Mouse (Mus musculus) embryonic facial prominence, embryonic 11.5 days (tissue): ENCODE measurements at regions not wholly inside any gene's neighbourhood (a gene's known extent, or its start where the extent isn't known, plus 50 kb on each side); places are given as distances from the start of the nearest gene placed in this dataset.

Experiments
- ATAC-seq: fragments of 200-750 bp; cut with Nextera tagmentation; replicated peaks from 2 replicates; pipeline ENCODE4 v1.8.0; 2017; ENCODE audit warnings: low read depth; ENCODE audit not compliant: insufficient number of reproducible peaks, low FRiP score, low TSS enrichment
- DNase-seq: peaks from one replicate; pipeline ENCODE4 v3.0.0-alpha.2; 2015; ENCODE audit warnings: low spot score
- H3K27ac ChIP-seq: fragments of 300-500 bp; sonication (generic); replicated peaks from 2 replicates; pipeline ENCODE4 v1.5.1; 2014; ENCODE audit warnings: mild to moderate bottlenecking, low read depth, low read length, control low read depth
- H3K27me3 ChIP-seq: fragments of 300-500 bp; sonication (generic); 2 replicates; pipeline ENCODE4 v1.6.1; 2014; ENCODE audit warnings: mild to moderate bottlenecking, low read length, moderate library complexity, mixed read lengths; ENCODE audit not compliant: control insufficient read depth, insufficient read depth
- H3K36me3 ChIP-seq: fragments of 300-500 bp; sonication (generic); replicated peaks from 2 replicates; pipeline ENCODE4 v1.6.1; 2014; ENCODE audit warnings: low read depth, mild to moderate bottlenecking, low read length, moderate library complexity, mixed read lengths; ENCODE audit not compliant: control insufficient read depth, insufficient read depth
- H3K4me1 ChIP-seq: fragments of 300-500 bp; sonication (generic); 2 replicates; pipeline ENCODE4 v1.6.1; 2014; ENCODE audit warnings: low read length, mixed read lengths; ENCODE audit not compliant: control insufficient read depth, insufficient read depth
- H3K4me2 ChIP-seq: fragments of 300-500 bp; sonication (generic); 2 replicates; pipeline ENCODE4 v1.6.1; 2014; ENCODE audit warnings: low read depth, mild to moderate bottlenecking, control low read depth, low read length, moderate library complexity
- H3K4me3 ChIP-seq: fragments of 300-500 bp; sonication (generic); 2 replicates; pipeline ENCODE4 v1.5.1; 2014; ENCODE audit warnings: low read depth, low read length, control low read depth
- H3K9ac ChIP-seq: fragments of 300-500 bp; sonication (generic); replicated peaks from 2 replicates; pipeline ENCODE4 v1.6.1; 2014; ENCODE audit warnings: mild to moderate bottlenecking, control low read depth, low read length
- H3K9me3 ChIP-seq: fragments of 300-500 bp; sonication (generic); replicated peaks from 2 replicates; pipeline ENCODE4 v1.6.1; 2016; ENCODE audit warnings: mild to moderate bottlenecking, low read length, inconsistent platforms, mixed read lengths; ENCODE audit not compliant: control insufficient read depth
- WGBS: fragments of 180-500 bp; shearing (Covaris S2); extraction: QIAGEN DNeasy Blood & Tissue Kit; methylation state at CpG from one replicate; pipeline ENCODE4 v1.1.7; 2014; 5-methylcytosine and 5-hydroxymethylcytosine counted together

DNA sequence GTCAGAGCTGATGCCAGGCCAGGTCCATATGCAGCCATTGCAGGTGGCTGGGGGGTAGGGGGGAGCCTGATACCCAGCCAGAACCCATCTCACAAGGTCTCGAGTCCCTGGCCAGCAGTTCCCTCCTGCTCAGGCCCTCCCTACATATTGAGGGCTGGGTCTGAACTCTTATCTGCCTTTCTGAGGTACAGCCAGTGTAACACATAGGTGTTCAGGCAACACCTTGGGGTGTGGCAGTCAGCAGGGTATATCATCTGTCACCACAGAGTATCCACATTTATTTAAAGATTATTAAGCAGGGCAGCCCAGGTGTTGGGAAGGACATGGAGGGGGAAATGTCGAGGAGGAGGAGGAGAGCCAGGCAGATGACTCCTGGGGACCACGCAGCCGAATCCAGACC, 145.2 kb upstream of the Lemd2 start:
- no peaks in the 10 kb centered on the region for H3K4me1 ChIP-seq
- H3K9me3 ChIP-seq = no peaks in the 10 kb centered on the region
- no peak overlapping the region for H3K4me3 ChIP-seq
- no peak overlapping the region for H3K27ac ChIP-seq
- H3K36me3 ChIP-seq = no peaks in the 10 kb centered on the region
- H3K9ac ChIP-seq = no peak overlapping the region
- no peaks in the 10 kb centered on the region for H3K27me3 ChIP-seq
- no peak overlapping the region for H3K4me2 ChIP-seq
- DNase-seq (no peak), ATAC-seq (no peak)
- WGBS = 87% methylated on average over 4 of the region's 4 CpGs

DNA sequence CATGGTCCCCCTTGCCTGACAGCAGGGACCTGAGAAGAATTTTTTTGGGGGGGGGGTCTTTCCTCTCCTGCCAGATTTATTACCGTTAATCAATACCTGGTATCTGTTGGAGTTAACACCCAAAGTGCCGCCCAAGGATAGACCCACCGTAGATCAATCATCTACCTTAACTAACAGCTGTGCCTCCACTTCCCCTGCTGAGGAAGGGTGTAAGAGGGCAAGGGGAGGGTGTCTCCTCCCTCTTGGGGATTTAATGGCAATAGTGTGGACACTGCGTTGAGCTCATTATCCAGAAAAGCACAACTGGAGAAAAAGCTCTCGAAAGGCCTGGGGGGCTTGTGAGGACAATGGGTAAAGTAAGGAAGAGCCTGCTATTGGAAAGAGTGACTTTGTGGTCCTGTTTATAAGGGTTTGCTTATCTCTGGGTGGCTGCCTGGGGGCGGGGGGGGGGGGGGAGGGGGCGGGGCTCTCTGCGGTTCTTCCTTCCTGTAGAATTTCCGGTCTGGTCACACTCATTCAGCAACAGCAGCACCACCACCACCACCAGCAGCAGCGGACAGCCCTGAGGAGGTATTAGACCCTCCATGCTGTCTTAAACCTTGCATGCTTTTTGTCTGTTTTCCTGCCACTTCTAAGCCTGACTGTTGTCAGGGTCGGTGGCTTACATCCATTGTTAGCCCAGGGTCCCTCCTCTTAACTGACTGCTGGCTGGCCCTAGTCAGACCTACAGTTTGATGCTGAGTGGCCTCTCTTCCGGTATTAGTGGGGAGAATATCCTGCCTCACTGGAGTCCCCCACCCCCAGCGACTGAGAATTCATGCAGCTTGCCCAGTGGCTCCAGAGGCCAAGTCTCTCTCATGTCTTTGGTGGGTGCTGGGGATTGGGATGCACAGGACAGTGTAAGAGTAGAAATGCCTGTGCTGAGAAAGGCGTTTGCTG, 138.0 kb upstream of the Lemd2 start:
- no peaks in the 10 kb centered on the region for H3K4me1 ChIP-seq
- H3K4me3 ChIP-seq = no peak overlapping the region
- H3K9me3 ChIP-seq = no peaks in the 10 kb centered on the region
- peak overlapping the region; percentile 11; the same call in 1 of the 2 replicates for H3K4me2 ChIP-seq
- no peaks in the 10 kb centered on the region for H3K36me3 ChIP-seq
- ATAC-seq (no peak), DNase-seq (no peak)
- no peak overlapping the region for H3K9ac ChIP-seq
- no peaks in the 10 kb centered on the region for H3K27me3 ChIP-seq
- H3K27ac ChIP-seq = no peak overlapping the region
- 52% methylated on average over 13 of the region's 14 CpGs for WGBS

DNA sequence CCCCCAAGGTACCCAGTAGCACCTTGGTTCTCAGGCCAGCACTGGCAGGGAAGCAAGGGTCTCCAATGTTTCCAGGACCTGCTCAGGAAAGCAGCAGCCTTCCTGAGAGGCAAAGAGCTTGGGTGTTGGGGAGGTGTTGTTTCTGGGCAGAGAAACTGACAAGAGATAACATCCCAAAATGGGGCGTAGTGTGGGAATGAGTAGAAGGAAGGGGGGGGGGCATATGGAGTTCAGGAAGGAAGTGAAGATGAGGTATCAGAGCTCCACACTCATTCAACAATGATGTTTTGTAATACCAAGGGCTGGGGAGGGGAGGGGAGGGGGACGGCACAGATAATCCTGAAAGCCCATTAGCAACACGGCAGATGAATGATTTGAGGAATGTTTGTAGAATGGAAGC, 135.6 kb upstream of the Lemd2 start:
- DNase-seq (no peak), ATAC-seq (no peak)
- Histone ChIP-seq H3K9me3 (no peaks in the 10 kb centered on the region), H3K27ac (no peak overlapping the region), H3K27me3 (no peaks in the 10 kb centered on the region), H3K36me3 (no peaks in the 10 kb centered on the region), H3K9ac (no peak overlapping the region), H3K4me3 (no peak overlapping the region), H3K4me2 (no peak overlapping the region), H3K4me1 (no peaks in the 10 kb centered on the region)
- 87% methylated on average over 3 of the region's 3 CpGs for WGBS

DNA sequence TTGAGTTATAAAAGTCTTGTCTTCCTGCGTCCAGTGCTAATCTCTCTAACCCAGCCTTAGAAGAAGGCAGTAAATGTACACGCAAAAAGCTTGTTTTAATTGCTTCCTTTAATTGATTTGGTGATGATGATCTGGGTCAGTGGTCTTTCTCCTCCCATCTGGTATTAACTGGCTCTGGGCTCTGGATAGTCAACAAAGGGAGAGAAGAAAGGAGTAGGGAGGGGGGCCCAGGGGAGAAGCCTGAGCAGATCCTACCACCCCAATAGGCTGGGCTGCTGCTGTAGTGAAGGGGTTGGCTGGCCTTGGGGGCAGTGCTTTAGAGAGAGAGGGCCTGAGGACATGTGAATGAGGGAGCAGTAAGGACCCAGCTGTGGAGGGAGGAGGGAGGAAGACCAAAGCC, 135.0 kb upstream of the Lemd2 start:
- no peaks in the 10 kb centered on the region for H3K4me1 ChIP-seq
- ATAC-seq = no peak
- 54% methylated on average over 2 of the region's 2 CpGs for WGBS

DNA sequence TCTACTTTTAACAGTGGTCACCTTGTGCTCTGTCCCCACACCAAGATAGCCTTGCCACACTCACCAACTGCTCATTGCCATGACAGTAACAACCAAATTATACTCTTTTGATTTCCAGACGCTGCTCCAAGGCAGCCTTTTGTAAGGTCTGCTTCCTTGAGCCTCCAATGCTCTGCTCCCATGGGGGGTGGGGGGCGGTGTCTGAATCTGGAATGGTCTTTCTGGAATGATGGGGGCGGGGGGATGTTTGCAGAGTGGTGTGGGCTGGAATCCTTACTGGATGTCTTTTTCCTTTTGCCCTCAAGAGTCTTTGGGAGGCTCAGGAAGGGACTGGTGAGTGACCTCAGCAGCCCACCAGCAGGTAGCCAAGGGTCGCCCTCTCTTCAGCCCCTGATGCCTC, 131.4 kb upstream of the Lemd2 start:
- Histone ChIP-seq H3K36me3 (no peaks in the 10 kb centered on the region), H3K9me3 (no peaks in the 10 kb centered on the region), H3K4me3 (no peak overlapping the region), H3K27ac (no peak overlapping the region), H3K4me1 (no peaks in the 10 kb centered on the region), H3K27me3 (no peaks in the 10 kb centered on the region), H3K9ac (no peak overlapping the region), H3K4me2 (no peak overlapping the region)
- WGBS = 55% methylated on average over 4 of the region's 4 CpGs
- no peak for ATAC-seq
- peak; percentile 42 for DNase-seq

More for the DNA sequence above, 135.0 kb upstream of the Lemd2 start:
- H3K27me3 ChIP-seq = no peaks in the 10 kb centered on the region
- H3K4me2 ChIP-seq = no peak overlapping the region
- DNase-seq = no peak
- no peaks in the 10 kb centered on the region for H3K9me3 ChIP-seq
- no peak overlapping the region for H3K27ac ChIP-seq
- no peak overlapping the region for H3K9ac ChIP-seq
- no peaks in the 10 kb centered on the region for H3K36me3 ChIP-seq
- no peak overlapping the region for H3K4me3 ChIP-seq

DNA sequence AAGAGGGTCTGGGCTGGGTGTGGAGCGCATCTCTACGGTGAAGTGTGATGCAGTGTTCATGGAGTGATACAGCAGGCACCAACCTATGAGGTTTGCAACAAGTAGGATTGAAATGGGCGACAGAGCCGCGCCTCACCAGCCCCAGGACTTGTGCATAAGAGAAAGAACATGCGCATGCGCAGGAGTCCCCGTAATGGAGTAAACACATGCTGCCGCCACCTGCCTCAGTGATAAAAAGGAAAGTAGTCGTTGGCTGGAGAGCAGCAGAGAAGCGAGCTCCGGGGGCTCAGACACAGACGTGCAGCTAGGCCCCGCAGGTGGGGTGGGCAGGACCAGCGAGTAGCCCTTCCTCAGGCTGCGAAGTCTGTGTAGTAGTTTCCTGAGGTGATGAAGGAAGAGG, 129.3 kb upstream of the Lemd2 start:
- Histone ChIP-seq H3K27me3 (no peaks in the 10 kb centered on the region), H3K4me3 (no peak overlapping the region), H3K9ac (no peak overlapping the region), H3K36me3 (no peaks in the 10 kb centered on the region), H3K9me3 (no peaks in the 10 kb centered on the region), H3K4me1 (no peaks in the 10 kb centered on the region; the same call in 1 of the 2 replicates), H3K4me2 (no peak overlapping the region), H3K27ac (no peak overlapping the region)
- no peak for ATAC-seq
- whole genome bisulfite sequencing = 84% methylated on average over 16 of the region's 16 CpGs
- no peak for DNase-seq

DNA sequence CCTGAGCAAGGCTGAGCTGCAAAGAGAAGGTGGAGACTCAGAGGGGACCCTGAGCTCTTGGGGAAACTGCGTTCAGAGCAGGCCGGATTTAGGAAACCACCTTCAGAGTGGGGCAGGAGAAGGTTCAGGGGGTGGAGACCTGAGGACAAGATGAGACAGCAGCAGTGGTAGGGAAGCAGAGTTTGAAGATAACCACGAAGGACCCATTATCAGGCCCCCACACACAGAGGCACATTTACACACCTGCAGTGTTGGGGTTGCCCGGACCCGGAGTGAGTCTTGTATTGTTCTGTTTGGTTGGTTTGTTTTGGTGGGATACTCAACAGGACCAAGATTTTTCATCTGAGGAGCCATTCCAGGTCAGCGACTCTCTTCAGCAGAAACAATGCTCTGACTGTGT, 128.9 kb upstream of the Lemd2 start:
- Histone ChIP-seq H3K27me3 (no peaks in the 10 kb centered on the region), H3K9ac (no peak overlapping the region), H3K9me3 (no peaks in the 10 kb centered on the region), H3K4me2 (no peak overlapping the region), H3K36me3 (no peaks in the 10 kb centered on the region), H3K4me1 (no peaks in the 10 kb centered on the region; the same call in 1 of the 2 replicates), H3K27ac (no peak overlapping the region), H3K4me3 (no peak overlapping the region)
- no peak for ATAC-seq
- DNase-seq = no peak
- 77% methylated on average over 6 of the region's 6 CpGs for WGBS

DNA sequence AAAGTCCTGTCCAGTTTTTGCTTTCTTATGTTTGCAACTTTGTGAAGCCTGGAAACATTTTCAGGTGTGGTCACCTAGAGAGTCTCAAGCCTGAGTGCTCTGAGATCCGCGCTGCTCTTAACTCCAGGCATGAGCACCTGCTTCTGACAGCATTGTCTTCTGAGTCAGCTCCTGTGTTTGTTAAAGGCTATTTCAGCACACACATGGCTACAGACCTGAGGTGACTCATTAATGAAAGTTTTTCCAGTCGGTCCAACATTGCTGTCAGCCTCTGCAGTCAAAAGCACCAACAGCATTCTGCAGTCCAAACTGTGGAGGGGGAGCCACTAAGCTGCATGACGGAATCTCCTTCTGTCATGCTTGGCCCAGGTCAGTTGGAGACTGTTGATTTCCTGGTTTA, 127.8 kb upstream of the Lemd2 start:
- 83% methylated on average over 4 of the region's 4 CpGs for WGBS
- H3K4me2 ChIP-seq = no peak overlapping the region
- H3K9me3 ChIP-seq = no peaks in the 10 kb centered on the region
- H3K27ac ChIP-seq = no peak overlapping the region
- no peaks in the 10 kb centered on the region for H3K27me3 ChIP-seq
- ATAC-seq (no peak), DNase-seq (no peak)
- H3K4me1 ChIP-seq = no peaks in the 10 kb centered on the region; the same call in 1 of the 2 replicates
- H3K36me3 ChIP-seq = no peaks in the 10 kb centered on the region
- H3K9ac ChIP-seq = no peak overlapping the region
- H3K4me3 ChIP-seq = no peak overlapping the region
